Mouse (Mus musculus) kidney, embryonic 14.5 days (tissue): ENCODE data around the gene Comtd1. TPM values are rescaled to one million over a fixed set of nuclear protein-coding genes. Genes with fewer than 3 reads are reported as not detected.

Experiments used
- ATAC-seq: fragments of 200-750 bp; cut with Nextera tagmentation; 2 replicates; pipeline ENCODE4 v1.8.0; 2017; ENCODE audit warnings: moderate number of reproducible peaks, mild to moderate bottlenecking, moderate TSS enrichment, moderate library complexity; ENCODE audit not compliant: low FRiP score, low TSS enrichment
- H3K27ac ChIP-seq: fragments of 300-500 bp; sonication (generic); 2 replicates; pipeline ENCODE4 v1.5.1; 2014; ENCODE audit warnings: low read depth, mild to moderate bottlenecking, low read length, moderate library complexity, mixed read lengths
- H3K27me3 ChIP-seq: fragments of 300-500 bp; sonication (generic); 2 replicates; pipeline ENCODE4 v1.6.1; 2014; ENCODE audit warnings: mild to moderate bottlenecking, low read length; ENCODE audit not compliant: control insufficient read depth, insufficient read depth
- H3K36me3 ChIP-seq: fragments of 300-500 bp; sonication (generic); 2 replicates; pipeline ENCODE4 v1.6.1; 2014; ENCODE audit warnings: low read length, mixed read lengths; ENCODE audit not compliant: control insufficient read depth, insufficient read depth
- H3K4me1 ChIP-seq: fragments of 300-500 bp; sonication (generic); 2 replicates; pipeline ENCODE4 v1.6.1; 2014; ENCODE audit warnings: low read length, mixed read lengths; ENCODE audit not compliant: control insufficient read depth, insufficient read depth
- H3K4me2 ChIP-seq: fragments of 300-500 bp; sonication (generic); replicated peaks from 2 replicates; pipeline ENCODE4 v1.6.1; 2014; ENCODE audit warnings: low read depth, mild to moderate bottlenecking, low read length
- H3K4me3 ChIP-seq: fragments of 300-500 bp; sonication (generic); 2 replicates; pipeline ENCODE4 v1.5.1; 2014; ENCODE audit warnings: mild to moderate bottlenecking, low read length
- H3K9ac ChIP-seq: fragments of 300-500 bp; sonication (generic); 2 replicates; pipeline ENCODE4 v1.6.1; 2014; ENCODE audit warnings: low read depth, mild to moderate bottlenecking, low read length, moderate library complexity
- H3K9me3 ChIP-seq: fragments of 300-500 bp; sonication (generic); 2 replicates; pipeline ENCODE4 v1.6.1; 2016; ENCODE audit warnings: low read length; ENCODE audit not compliant: control insufficient read depth
- WGBS: fragments of 180-500 bp; shearing (Covaris S2); extraction: QIAGEN DNeasy Blood & Tissue Kit; methylation state at CpG from one replicate; pipeline ENCODE4 v1.1.7; 2014; 5-methylcytosine and 5-hydroxymethylcytosine counted together
- polyA plus RNA-seq: library from polyadenylated mRNA; unstranded; fragments of >200 nt; fragmentation: Nextera tagmentation; extraction: Ambion mirVana; gene quantifications from 2 replicates; pipeline ENCODE4 v1.2.1, GENCODE M21; 2014

The Comtd1 gene
- polyA plus RNA-seq, 1 experiment from 2014 or later = 27.3 TPM

- 76% methylated on average over 9 of the region's 9 CpGs for whole genome bisulfite sequencing
- Histone ChIP-seq H3K36me3 (no peaks in the 10 kb centered on the region), H3K4me1 (peaks cover 18% of the 10 kb centered on the region), H3K4me2 (peak overlapping the region; percentile 42), H3K9ac (no peak overlapping the region), H3K27me3 (no peaks in the 10 kb centered on the region), H3K4me3 (no peak overlapping the region), H3K27ac (no peak overlapping the region), H3K9me3 (no peaks in the 10 kb centered on the region)
- no peak for ATAC-seq
Observed at GRCm38 (mm10) chr14:21854271-21854670, 5.5 kb upstream of the Comtd1 start.

- Histone ChIP-seq H3K4me2 (peak overlapping the region; percentile 42), H3K27ac (no peak overlapping the region), H3K4me1 (peaks cover 18% of the 10 kb centered on the region), H3K4me3 (peak overlapping the region; percentile 4; the same call in 1 of the 2 replicates), H3K9ac (peak overlapping the region; percentile 24; the same call in 1 of the 2 replicates), H3K9me3 (no peaks in the 10 kb centered on the region), H3K36me3 (no peaks in the 10 kb centered on the region), H3K27me3 (no peaks in the 10 kb centered on the region)
- ATAC-seq = peak; percentile 47
- 11% methylated on average over 17 of the region's 17 CpGs for WGBS
Observed at GRCm38 (mm10) chr14:21853456-21854109, 4.8 kb upstream of the Comtd1 start.

DNA sequence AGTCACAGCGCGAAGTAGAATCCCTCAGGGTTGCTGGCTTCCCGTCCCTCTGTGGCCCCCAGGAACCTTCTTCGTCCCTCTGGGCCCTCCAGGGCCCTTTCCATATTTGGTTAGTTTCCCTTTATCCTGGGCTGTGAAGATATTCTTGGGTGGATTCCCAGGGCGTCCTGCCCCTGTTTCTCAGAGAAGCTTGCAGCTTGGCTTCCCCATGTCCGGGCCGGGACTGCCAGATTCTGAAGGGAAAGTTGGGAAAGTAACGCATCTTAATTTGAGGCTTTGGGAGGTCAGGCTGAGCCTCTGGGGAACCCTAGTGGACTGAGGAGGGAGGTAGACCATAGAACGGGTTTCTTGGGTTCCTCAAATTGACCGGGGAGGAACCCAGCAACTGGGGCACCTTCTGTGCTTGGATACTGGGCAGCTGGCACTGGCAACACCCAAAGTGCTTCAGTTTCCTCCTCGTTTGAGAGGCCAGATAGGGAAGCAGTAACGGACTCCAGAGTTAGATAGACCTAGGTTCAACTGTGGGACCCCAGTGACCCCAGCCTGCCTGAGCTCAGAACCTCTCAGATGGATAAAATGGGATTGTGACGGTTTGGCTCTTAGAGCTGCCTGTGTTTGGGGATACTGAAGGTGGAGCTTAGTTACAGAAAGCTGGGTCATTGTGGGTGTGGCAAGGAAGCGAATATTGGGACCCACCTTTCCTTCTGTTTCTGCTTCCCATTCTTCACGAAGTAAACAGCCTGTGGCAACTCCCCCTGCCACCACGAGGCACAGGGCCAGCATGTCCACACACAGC lies 3.4 kb upstream of the Comtd1 start:
- no peaks in the 10 kb centered on the region for H3K9me3 ChIP-seq
- no peak overlapping the region for H3K4me3 ChIP-seq
- H3K9ac ChIP-seq = no peak overlapping the region
- H3K27ac ChIP-seq = no peak overlapping the region
- H3K4me1 ChIP-seq = peaks cover 28% of the 10 kb centered on the region
- no peaks in the 10 kb centered on the region for H3K36me3 ChIP-seq
- no peak for ATAC-seq
- WGBS = 79% methylated on average over 16 of the region's 16 CpGs
- H3K4me2 ChIP-seq = no peak overlapping the region
- no peaks in the 10 kb centered on the region for H3K27me3 ChIP-seq

DNA sequence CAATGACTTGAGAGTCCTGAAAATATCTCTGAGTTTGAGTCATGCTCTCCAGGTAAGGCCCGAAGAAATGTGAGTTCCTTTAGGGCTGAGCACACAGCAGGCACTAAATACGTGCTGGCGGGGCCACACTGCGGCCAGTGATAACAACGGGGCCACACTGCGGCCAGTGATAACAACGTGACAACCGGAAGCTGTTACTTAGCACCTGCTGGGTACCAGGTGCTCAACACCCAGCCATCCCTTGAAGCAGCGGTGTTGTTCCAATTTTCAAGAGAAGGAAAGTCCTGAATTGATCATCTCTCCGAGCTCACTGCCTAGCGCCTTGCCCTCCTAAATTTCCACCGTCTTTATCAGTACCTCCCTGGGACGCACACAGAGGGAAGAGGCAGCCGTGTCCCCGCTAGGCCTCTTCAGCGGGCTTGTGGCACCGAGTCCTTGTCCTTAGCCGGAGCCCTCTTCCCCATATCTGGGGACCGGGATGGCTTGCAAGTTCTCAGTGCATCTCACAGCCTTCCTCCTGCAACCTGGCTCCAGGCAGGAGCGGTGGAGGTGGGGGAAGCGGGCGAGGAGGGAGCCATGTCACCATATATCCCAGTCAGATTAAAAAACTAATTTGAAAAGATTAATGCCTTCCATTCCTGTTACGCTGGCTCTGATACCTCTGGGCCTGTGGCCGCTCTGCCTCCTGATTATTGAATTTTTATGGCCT lies 1.8 kb upstream of the Comtd1 start:
- Histone ChIP-seq H3K27me3 (no peaks in the 10 kb centered on the region), H3K9ac (no peak overlapping the region), H3K36me3 (peaks cover 11% of the 10 kb centered on the region), H3K4me2 (no peak overlapping the region), H3K27ac (no peak overlapping the region), H3K4me3 (no peak overlapping the region), H3K4me1 (peaks cover 23% of the 10 kb centered on the region), H3K9me3 (no peaks in the 10 kb centered on the region)
- no peak for ATAC-seq
- WGBS = 83% methylated on average over 24 of the region's 24 CpGs

GRCm38 (mm10) chr14:21849524-21850418 lies 994 bp upstream of the Comtd1 start:
- peaks cover 18% of the 10 kb centered on the region for H3K36me3 ChIP-seq
- H3K27me3 ChIP-seq = no peaks in the 10 kb centered on the region
- peaks cover 19% of the 10 kb centered on the region for H3K4me1 ChIP-seq
- no peak for ATAC-seq
- H3K27ac ChIP-seq = no peak overlapping the region
- H3K4me3 ChIP-seq = no peak overlapping the region
- H3K4me2 ChIP-seq = no peak overlapping the region
- no peaks in the 10 kb centered on the region for H3K9me3 ChIP-seq
- H3K9ac ChIP-seq = no peak overlapping the region
- WGBS = 84% methylated on average over 13 of the region's 13 CpGs

DNA sequence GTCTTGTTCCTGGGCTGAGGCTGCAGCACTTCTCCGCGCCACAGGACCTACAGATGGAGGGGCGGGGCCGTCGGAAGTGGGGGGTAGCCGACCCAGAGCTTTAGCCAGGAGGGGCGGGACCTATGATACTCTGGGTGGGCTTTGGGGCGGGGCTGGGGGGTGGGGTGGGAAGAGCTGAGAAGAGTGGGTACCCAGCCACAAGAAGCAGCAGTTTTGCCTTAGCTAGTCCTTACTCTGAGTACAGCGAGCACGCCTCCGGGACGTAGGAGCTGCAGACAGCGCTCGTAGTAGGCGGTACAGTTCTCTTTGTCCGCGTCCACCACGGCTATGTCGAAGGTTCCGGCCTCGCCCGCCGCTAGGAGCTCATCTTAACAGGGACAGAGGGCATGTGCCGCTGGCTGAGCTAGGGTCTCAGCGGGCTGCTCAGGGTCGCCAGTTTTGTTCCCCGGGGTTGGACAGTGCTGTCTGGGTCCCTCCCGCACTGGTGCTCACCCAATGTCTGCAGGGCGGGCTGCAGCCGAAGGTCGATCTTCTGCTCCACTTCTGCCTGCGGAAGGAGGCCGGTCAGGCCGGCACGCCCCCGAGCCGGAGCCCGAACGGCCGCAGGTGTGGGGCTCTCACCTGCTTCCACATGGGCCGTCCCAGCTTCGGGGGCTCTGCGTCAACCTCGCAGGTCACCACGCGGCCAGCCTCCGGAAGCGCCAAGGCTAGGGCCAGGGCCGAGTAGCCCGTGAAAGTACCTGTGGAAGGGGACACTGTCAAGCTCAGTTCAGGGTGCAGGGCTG lies 1.2 kb downstream of the Comtd1 start:
- ATAC-seq = peak; percentile 63
- Histone ChIP-seq H3K4me3 (peak overlapping the region; percentile 81), H3K36me3 (peaks cover 40% of the 10 kb centered on the region), H3K4me2 (peak overlapping the region; percentile 99), H3K4me1 (peaks cover 17% of the 10 kb centered on the region), H3K9me3 (no peaks in the 10 kb centered on the region), H3K27ac (peak overlapping the region; percentile 78), H3K27me3 (no peaks in the 10 kb centered on the region), H3K9ac (peak overlapping the region; percentile 73)
- WGBS = under 1% methylated on average over 50 of the region's 50 CpGs

DNA sequence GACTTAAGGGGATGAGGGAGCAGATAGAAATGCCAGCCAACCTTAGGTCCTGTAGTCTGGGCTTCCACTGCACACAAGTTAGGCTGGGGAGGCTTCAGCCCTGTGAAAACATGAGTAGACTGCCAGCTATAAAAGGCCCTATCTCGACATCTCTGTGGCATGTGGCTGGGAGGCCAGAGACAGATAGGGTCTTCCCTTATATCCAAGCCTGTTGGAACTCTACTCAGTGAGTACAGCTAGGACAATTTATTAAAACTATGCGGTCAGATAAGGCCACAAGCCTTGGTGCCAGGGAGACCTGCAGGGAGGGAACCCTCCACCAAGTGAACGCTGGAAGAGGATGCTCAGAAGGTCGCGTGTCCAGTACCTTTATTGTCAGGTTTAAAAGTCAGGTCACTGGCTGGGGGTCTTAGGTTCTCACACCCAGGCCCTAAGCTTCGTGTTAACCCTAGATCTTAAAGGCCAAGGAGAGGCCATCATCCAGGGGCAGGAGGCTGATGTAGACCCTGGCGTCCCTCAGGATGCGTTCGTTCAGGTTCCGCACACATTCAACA lies 1.9 kb downstream of the Comtd1 start:
- Histone ChIP-seq H3K4me3 (peak overlapping the region; percentile 81; the same call in 1 of the 2 replicates), H3K4me1 (peaks cover 14% of the 10 kb centered on the region), H3K4me2 (peak overlapping the region; percentile 99), H3K36me3 (peaks cover 47% of the 10 kb centered on the region), H3K9me3 (no peaks in the 10 kb centered on the region), H3K9ac (peak overlapping the region; percentile 73), H3K27ac (peak overlapping the region; percentile 78; the same call in 1 of the 2 replicates), H3K27me3 (no peaks in the 10 kb centered on the region)
- 13% methylated on average over 10 of the region's 10 CpGs for WGBS
- 0 out of 2 replicates have a peak, but pooled peaks have one; percentile 0 for ATAC-seq
